ENCODE assay signal across 9 mouse cellular contexts in the genomic region with DNA sequence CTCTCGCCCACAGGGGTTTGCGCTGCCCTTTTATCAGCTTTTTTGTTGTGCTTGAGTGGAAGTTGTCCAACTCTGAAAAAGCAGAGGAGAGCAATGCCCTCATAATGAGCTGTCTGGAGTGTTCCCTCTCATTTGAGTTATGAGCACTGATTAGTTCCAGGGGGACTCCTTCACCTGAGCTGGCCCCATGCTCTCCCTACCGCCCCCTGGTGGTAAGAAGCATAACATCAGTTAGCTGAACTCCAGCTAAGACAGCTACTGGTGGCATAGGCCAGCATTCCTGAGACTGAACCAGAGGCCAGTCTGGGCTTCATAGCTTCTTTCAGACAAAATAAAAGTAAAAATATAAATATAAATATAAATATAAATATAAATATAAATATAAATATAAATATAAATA.
DNase-seq lines count a peak whose midpoint lies in the region; ATAC-seq and TF ChIP-seq lines count a peak whose summit lies in the region.
"Had no signal": no experiment of that assay in that cellular context is flagged by ENCODE, and none has a peak within 500 bp of the region (broad histone marks: within the 10 kb centered on the region; RNA-seq: fewer than 3 reads in every experiment).

No protein-coding gene starts in this region.

- H3K27ac ChIP-seq in spleen, adult 2 months (ENCODE audit: insufficient read depth, low read length), result no peak overlapping the region
- no peak overlapping the region for H3K27ac ChIP-seq in midbrain, embryonic 13.5 days

- H3K4me1 ChIP-seq in spleen, adult 2 months (ENCODE audit: control insufficient read depth, insufficient read depth, insufficient read length), result no peaks in the 10 kb centered on the region
- H3K4me1 ChIP-seq in midbrain, embryonic 13.5 days (replicated peaks), result peaks cover 10% of the 10 kb centered on the region

- WGBS in spleen, adult 2 months, result 71% methylated on average over 3 of the region's 3 CpGs
- WGBS in midbrain, embryonic 13.5 days, result 62% methylated on average over 3 of the region's 3 CpGs

- no peak for TF ChIP-seq POLR2A in spleen, adult 2 months (IDR thresholded peaks at IDR 0.05; ENCODE audit: low read depth, low read length)
- no peak for TF ChIP-seq POLR2A in brain, embryonic 14.5 days (IDR thresholded peaks at IDR 0.05; ENCODE audit: borderline replicate concordance, extremely low read depth, insufficient read depth, insufficient read length, poor library complexity, severe bottlenecking)

- ATAC-seq in midbrain, embryonic 13.5 days, result no peak

- intact Hi-C loops in gastrocnemius, postnatal 14 days (cut with DNase I; ENCODE audit: low total_unique reads), result no loop called here

- no peaks in the 10 kb centered on the region for H3K9me3 ChIP-seq in midbrain, embryonic 13.5 days

- no peak overlapping the region for H3K4me3 ChIP-seq in spleen, adult 2 months (ENCODE audit: extremely low read depth, insufficient read depth, insufficient read length)
- no peak overlapping the region for H3K4me3 ChIP-seq in midbrain, embryonic 13.5 days (replicated peaks)
- H3K4me3 ChIP-seq: myocyte had no signal

- no peaks in the 10 kb centered on the region for H3K36me3 ChIP-seq in spleen, adult 2 months (ENCODE audit: control insufficient read depth, insufficient read depth, low read length)
- no peaks in the 10 kb centered on the region for H3K36me3 ChIP-seq in midbrain, embryonic 13.5 days

- peak; percentile 10; the same call in 1 of the 2 replicates for TF ChIP-seq CTCF in spleen, adult 2 months (IDR thresholded peaks at IDR 0.05; ENCODE audit: extremely low read depth, insufficient read depth, insufficient read length, insufficient replicate concordance)
- TF ChIP-seq CTCF in brain, embryonic 14.5 days (IDR thresholded peaks at IDR 0.05; ENCODE audit: borderline replicate concordance, extremely low read depth, insufficient read depth, insufficient read length), result peak; percentile 64; the same call in 1 of the 2 replicates

- no peak overlapping the region for H3K9ac ChIP-seq in midbrain, embryonic 13.5 days (replicated peaks)

- H3K4me2 ChIP-seq in midbrain, embryonic 13.5 days (replicated peaks), result no peak overlapping the region

- peak; percentile 20 for DNase-seq in gastrocnemius, postnatal 10 days
- DNase-seq in gastrocnemius, postnatal 14 days, result no peak
- no peak for DNase-seq in spleen, adult 2 months (ENCODE audit: low read depth in 1 of 2, low spot score in 2 of 2)
- DNase-seq in spleen, adult 12 weeks (ENCODE audit: low spot score), result no peak
- DNase-seq in brain, embryonic 14.5 days (ENCODE audit: low read depth), result peak; percentile 53
- DNase-seq in kidney, postnatal 14 days, result peak; percentile 31
- DNase-seq in retina, postnatal 1 day, result peak; percentile 53

- H3K27me3 ChIP-seq in spleen, adult 2 months (ENCODE audit: control insufficient read depth, insufficient read depth, low read length), result no peaks in the 10 kb centered on the region
- no peaks in the 10 kb centered on the region for H3K27me3 ChIP-seq in midbrain, embryonic 13.5 days

Comparison
In these comparisons a context has a peak if more than half of its experiments do, and no peak if none do; other contexts are left out.
1. DNase-seq: peak in gastrocnemius, postnatal 10 days (single experiment), brain, embryonic 14.5 days (single experiment), kidney, postnatal 14 days (single experiment) and retina, postnatal 1 day (single experiment); none in gastrocnemius, postnatal 14 days (single experiment), spleen, adult 2 months (0 of 2) and spleen, adult 12 weeks (single experiment).